Mouse (Mus musculus) left cerebral cortex, postnatal 14 days (tissue): ENCODE measurements around the gene Ntn1. TPM values are rescaled to one million over a fixed set of nuclear protein-coding genes. Genes with fewer than 3 reads are reported as not detected.

Source experiments
- DNase-seq, 2 experiments: peaks; one replicate each; pipeline ENCODE4 v3.0.0; 2021 to 2022; ENCODE audit warnings: low spot score in 2 of 2, mixed read lengths in 1 of 2
- intact Hi-C: fragments of 180-260 bp; cut with DNase I; formaldehyde crosslinking; loops from one replicate; pipeline ENCODE4 v1.15.1; 2025
- total RNA-seq, 2 experiments: library from RNA; stranded (reverse); gene quantifications; 2 replicates each; pipeline ENCODE4 v1.2.3; 2021

The Ntn1 gene
- total RNA-seq, 2 experiments from 2014 or later: 8.0 to 11.1 TPM

- intact Hi-C loops: no loop called here
- DNase-seq: no peak
Measured at GRCm38 (mm10) chr11:68203658-68204315, 196.8 kb downstream of the Ntn1 start.

GRCm38 (mm10) chr11:68202561-68202960, 198.1 kb downstream of the Ntn1 start:
- intact Hi-C loops: no loop called here
- no peak for DNase-seq

- intact Hi-C loops: no loop called here
- no peak for DNase-seq
Measured at GRCm38 (mm10) chr11:68201811-68202459, 198.7 kb downstream of the Ntn1 start.

GRCm38 (mm10) chr11:68201063-68201462, 199.6 kb downstream of the Ntn1 start:
- intact Hi-C loops: no loop called here
- DNase-seq: no peak

- intact Hi-C loops: no loop called here
- no peak for DNase-seq
Measured at GRCm38 (mm10) chr11:68200500-68200899, 200.1 kb downstream of the Ntn1 start.

- intact Hi-C loops: loop anchor here (10.0 kb wide), 1 partner anchor 195 kb away; no protein-coding TSS in a partner anchor
- DNase-seq: no peak
Measured at GRCm38 (mm10) chr11:68199801-68200423, 200.7 kb downstream of the Ntn1 start.

- DNase-seq: no peak
- intact Hi-C loops: loop anchor here (10.0 kb wide), 1 partner anchor 194 kb away; no protein-coding TSS in a partner anchor
Measured at GRCm38 (mm10) chr11:68199103-68199502, 201.5 kb downstream of the Ntn1 start.

- no peak for DNase-seq
- intact Hi-C loops: loop anchor here (10.0 kb wide), 1 partner anchor 194 kb away; no protein-coding TSS in a partner anchor
Measured at GRCm38 (mm10) chr11:68198696-68199095, 201.9 kb downstream of the Ntn1 start.

GRCm38 (mm10) chr11:68197471-68197870, 203.2 kb downstream of the Ntn1 start:
- no peak for DNase-seq
- intact Hi-C loops: loop anchor here (10.0 kb wide), 1 partner anchor 193 kb away; no protein-coding TSS in a partner anchor

- DNase-seq: no peak
- intact Hi-C loops: loop anchor here (10.0 kb wide), 1 partner anchor 192 kb away; no protein-coding TSS in a partner anchor
Measured at GRCm38 (mm10) chr11:68196566-68196965, 204.1 kb downstream of the Ntn1 start.

GRCm38 (mm10) chr11:68195693-68196176, 204.9 kb downstream of the Ntn1 start:
- intact Hi-C loops: loop anchor here (10.0 kb wide), 1 partner anchor 191 kb away; no protein-coding TSS in a partner anchor
- no peak for DNase-seq

- DNase-seq: no peak
- intact Hi-C loops: loop anchor here (10.0 kb wide), 1 partner anchor 190 kb away; no protein-coding TSS in a partner anchor
Measured at GRCm38 (mm10) chr11:68195168-68195567, 205.5 kb downstream of the Ntn1 start.

GRCm38 (mm10) chr11:68190849-68191248, 209.8 kb downstream of the Ntn1 start:
- intact Hi-C loops: loop anchor here (10.0 kb wide), 1 partner anchor 186 kb away; no protein-coding TSS in a partner anchor
- DNase-seq: no peak

GRCm38 (mm10) chr11:68188695-68189201, 211.9 kb downstream of the Ntn1 start:
- no peak for DNase-seq
- intact Hi-C loops: no loop called here

- intact Hi-C loops: no loop called here
- no peak for DNase-seq
Measured at GRCm38 (mm10) chr11:68187242-68187641, 213.4 kb downstream of the Ntn1 start.

- no peak for DNase-seq
- intact Hi-C loops: no loop called here
Measured at GRCm38 (mm10) chr11:68185647-68186046, 215.0 kb downstream of the Ntn1 start.

GRCm38 (mm10) chr11:68177415-68177814, 223.2 kb downstream of the Ntn1 start:
- DNase-seq: no peak
- intact Hi-C loops: no loop called here

GRCm38 (mm10) chr11:68176550-68176949, 224.1 kb downstream of the Ntn1 start:
- intact Hi-C loops: no loop called here
- no peak for DNase-seq

- intact Hi-C loops: no loop called here
- no peak for DNase-seq
Measured at GRCm38 (mm10) chr11:68172648-68173045, 228.0 kb downstream of the Ntn1 start.
